Mouse (Mus musculus) intestine, postnatal 0 days (tissue): ENCODE data around the gene A330070K13Rik. TPM values are rescaled to one million over a fixed set of nuclear protein-coding genes. Genes with fewer than 3 reads are reported as not detected.

Experiments used
- ATAC-seq: fragments of 200-750 bp; cut with Nextera tagmentation; 2 replicates; pipeline ENCODE4 v1.8.0; 2017; ENCODE audit warnings: mild to moderate bottlenecking, moderate TSS enrichment, moderate library complexity
- H3K27ac ChIP-seq: fragments of 300-500 bp; sonication (generic); 2 replicates; pipeline ENCODE4 v1.5.1; 2014; ENCODE audit warnings: mild to moderate bottlenecking, low read depth, low read length, moderate library complexity
- H3K27me3 ChIP-seq: fragments of 300-500 bp; sonication (generic); replicated peaks from 2 replicates; pipeline ENCODE4 v1.6.1; 2014; ENCODE audit warnings: low read length, mixed read lengths; ENCODE audit not compliant: control insufficient read depth, insufficient read depth
- H3K36me3 ChIP-seq: fragments of 300-500 bp; sonication (generic); 2 replicates; pipeline ENCODE4 v1.6.1; 2014; ENCODE audit warnings: mild to moderate bottlenecking, moderate library complexity; ENCODE audit not compliant: control insufficient read depth, insufficient read depth
- H3K4me1 ChIP-seq: fragments of 300-500 bp; sonication (generic); replicated peaks from 2 replicates; pipeline ENCODE4 v1.6.1; 2014; ENCODE audit warnings: antibody characterized with exemption, low read length, mixed read lengths; ENCODE audit not compliant: control insufficient read depth, insufficient read depth
- H3K4me2 ChIP-seq: fragments of 300-500 bp; sonication (generic); replicated peaks from 2 replicates; pipeline ENCODE4 v1.6.1; 2014; ENCODE audit warnings: low read depth, mild to moderate bottlenecking, moderate library complexity
- H3K4me3 ChIP-seq: fragments of 300-500 bp; sonication (generic); 2 replicates; pipeline ENCODE4 v1.5.1; 2014; ENCODE audit warnings: low read depth, low read length
- H3K9ac ChIP-seq: fragments of 300-500 bp; sonication (generic); 2 replicates; pipeline ENCODE4 v1.6.1; 2014; ENCODE audit warnings: mild to moderate bottlenecking, low read depth, low read length
- H3K9me3 ChIP-seq: fragments of 300-500 bp; sonication (generic); 2 replicates; pipeline ENCODE4 v1.6.1; 2016; ENCODE audit warnings: mixed run types; ENCODE audit not compliant: control insufficient read depth
- CTCF ChIP-seq: sonication (generic); IDR thresholded peaks from 2 replicates; pipeline ENCODE4 v1.5.1; 2016; ENCODE audit warnings: low read depth, mild to moderate bottlenecking, control low read depth, antibody characterized with exemption, moderate library complexity
- WGBS: fragments of 180-500 bp; shearing (Covaris S2); extraction: QIAGEN DNeasy Blood & Tissue Kit; methylation state at CpG from one replicate; pipeline ENCODE4 v1.1.7; 2014; 5-methylcytosine and 5-hydroxymethylcytosine counted together
- polyA plus RNA-seq: library from polyadenylated mRNA; unstranded; fragments of >200 nt; fragmentation: Nextera tagmentation; extraction: Ambion mirVana; gene quantifications from 2 replicates; pipeline ENCODE4 v1.2.1, GENCODE M21; 2015

The A330070K13Rik gene
- polyA plus RNA-seq = not detected in 2 replicates

DNA sequence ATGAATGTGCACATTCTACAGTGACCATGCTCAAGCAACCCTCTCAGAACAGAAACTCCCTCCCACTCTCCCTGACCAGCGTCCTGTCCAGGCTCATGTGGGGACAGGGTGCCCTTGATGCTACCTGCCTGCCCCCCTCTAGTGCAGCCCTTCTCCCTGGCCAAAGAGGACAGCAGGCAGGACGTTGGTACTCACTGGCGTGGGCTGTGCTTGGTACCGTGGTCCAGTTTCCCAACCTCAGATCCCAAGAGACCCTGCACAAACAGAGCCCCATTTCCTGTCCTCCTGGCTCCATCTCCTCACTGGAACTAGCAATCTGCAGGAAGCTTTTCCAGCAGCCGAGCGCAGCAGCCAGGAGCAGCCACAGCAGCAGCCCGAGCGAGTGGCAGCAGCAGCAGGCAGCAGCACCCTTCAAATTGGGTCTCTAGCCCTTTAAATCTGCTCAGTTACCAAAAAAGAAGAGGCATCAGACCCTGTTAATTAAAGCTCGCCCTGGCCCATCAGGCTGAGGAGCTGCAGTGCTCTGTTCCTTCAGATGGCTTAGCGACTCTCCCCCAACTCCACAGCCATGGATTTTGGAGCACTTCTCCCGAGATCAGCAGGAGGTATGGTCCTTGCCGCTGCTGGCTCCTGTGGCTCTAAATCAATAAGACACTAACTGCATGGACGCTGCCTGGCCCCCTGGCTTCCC lies at the start of gene A330070K13Rik:
TSS of gene A330070K13Rik (minus strand) at position 410 of the 691 bp plus-strand sequence.
- no peak within 1 kb of the TSS for H3K9ac ChIP-seq
- TF ChIP-seq CTCF = no peak
- no peaks in the 10 kb centered on the region for H3K9me3 ChIP-seq
- ATAC-seq = no peak
- H3K27me3 ChIP-seq = no peaks in the 10 kb centered on the region
- no peaks in the 10 kb centered on the region for H3K36me3 ChIP-seq
- H3K4me2 ChIP-seq = no peak within 1 kb of the TSS
- no peak within 1 kb of the TSS for H3K4me3 ChIP-seq
- WGBS = 12% methylated on average over 13 of the region's 13 CpGs
- H3K4me1 ChIP-seq = no peaks in the 10 kb centered on the region
- H3K27ac ChIP-seq = no peak within 1 kb of the TSS

DNA sequence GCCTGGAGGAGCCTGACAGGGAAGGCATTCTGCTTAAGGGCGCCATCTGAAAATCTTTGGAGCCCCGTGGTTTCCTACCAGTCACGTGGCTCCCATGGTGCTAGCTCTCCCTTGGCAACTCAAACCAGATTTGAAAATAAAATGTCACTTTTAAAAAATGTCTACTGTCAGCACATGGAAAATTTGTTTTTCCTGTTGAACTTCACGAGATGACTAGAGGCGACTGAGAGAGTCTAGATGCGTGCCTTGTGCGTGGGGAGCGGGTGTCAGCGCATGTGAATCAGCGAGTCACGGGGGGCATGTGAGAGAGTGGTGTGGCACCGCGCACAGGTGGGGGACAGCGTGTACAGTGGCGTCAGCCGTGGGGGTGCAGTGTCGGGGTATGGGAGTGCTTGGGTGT lies 27.1 kb upstream of the A330070K13Rik start:
- no peaks in the 10 kb centered on the region for H3K4me1 ChIP-seq
- no peak overlapping the region for H3K27ac ChIP-seq
- no peak for TF ChIP-seq CTCF
- H3K4me2 ChIP-seq = no peak overlapping the region
- WGBS = 90% methylated on average over 17 of the region's 17 CpGs
- no peak overlapping the region for H3K9ac ChIP-seq
- no peaks in the 10 kb centered on the region for H3K27me3 ChIP-seq
- H3K4me3 ChIP-seq = no peak overlapping the region
- H3K9me3 ChIP-seq = no peaks in the 10 kb centered on the region
- no peaks in the 10 kb centered on the region for H3K36me3 ChIP-seq
- no peak for ATAC-seq

DNA sequence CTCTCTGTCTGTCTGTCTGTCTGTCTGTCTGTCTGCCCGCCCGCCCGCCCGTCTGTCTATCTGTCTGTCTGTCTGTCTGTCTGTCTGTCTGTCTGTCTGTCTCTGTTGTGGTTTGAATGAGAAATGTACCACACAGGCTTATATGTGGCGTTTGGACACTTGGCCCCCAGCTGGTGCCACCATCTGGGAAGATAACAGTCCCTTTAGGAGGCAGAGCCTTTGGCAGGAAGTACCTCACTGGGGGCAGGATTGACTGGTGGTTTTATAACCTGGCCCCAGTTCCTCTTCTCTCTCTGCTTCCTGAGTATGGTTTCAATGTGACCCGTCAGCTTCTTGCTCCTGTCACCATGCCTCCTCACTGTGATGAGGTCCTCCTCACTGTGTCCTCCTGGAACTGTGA lies 25.3 kb upstream of the A330070K13Rik start:
- no peaks in the 10 kb centered on the region for H3K27me3 ChIP-seq
- H3K27ac ChIP-seq = no peak overlapping the region
- ATAC-seq = no peak
- H3K9me3 ChIP-seq = no peaks in the 10 kb centered on the region
- 88% methylated on average over 6 of the region's 6 CpGs for WGBS
- H3K4me1 ChIP-seq = no peaks in the 10 kb centered on the region
- no peak for TF ChIP-seq CTCF
- no peak overlapping the region for H3K4me3 ChIP-seq
- no peaks in the 10 kb centered on the region for H3K36me3 ChIP-seq
- H3K9ac ChIP-seq = no peak overlapping the region
- no peak overlapping the region for H3K4me2 ChIP-seq

GRCm38 (mm10) chr5:130405201-130405600 lies 20.8 kb upstream of the A330070K13Rik start:
- no peak overlapping the region for H3K4me2 ChIP-seq
- no peak overlapping the region for H3K9ac ChIP-seq
- H3K27me3 ChIP-seq = no peaks in the 10 kb centered on the region
- H3K9me3 ChIP-seq = no peaks in the 10 kb centered on the region
- no peaks in the 10 kb centered on the region for H3K36me3 ChIP-seq
- H3K4me3 ChIP-seq = no peak overlapping the region
- ATAC-seq = no peak
- 59% methylated on average over 1 of the region's 1 CpGs for WGBS
- TF ChIP-seq CTCF = peak; percentile 85
- H3K27ac ChIP-seq = no peak overlapping the region
- H3K4me1 ChIP-seq = no peaks in the 10 kb centered on the region

GRCm38 (mm10) chr5:130400136-130400917 lies 15.9 kb upstream of the A330070K13Rik start:
- Histone ChIP-seq H3K4me1 (no peaks in the 10 kb centered on the region), H3K9ac (no peak overlapping the region), H3K4me2 (no peak overlapping the region), H3K36me3 (no peaks in the 10 kb centered on the region), H3K27me3 (no peaks in the 10 kb centered on the region), H3K27ac (no peak overlapping the region), H3K9me3 (no peaks in the 10 kb centered on the region), H3K4me3 (no peak overlapping the region)
- ATAC-seq = no peak
- no peak for TF ChIP-seq CTCF
- WGBS = 88% methylated on average over 8 of the region's 8 CpGs

DNA sequence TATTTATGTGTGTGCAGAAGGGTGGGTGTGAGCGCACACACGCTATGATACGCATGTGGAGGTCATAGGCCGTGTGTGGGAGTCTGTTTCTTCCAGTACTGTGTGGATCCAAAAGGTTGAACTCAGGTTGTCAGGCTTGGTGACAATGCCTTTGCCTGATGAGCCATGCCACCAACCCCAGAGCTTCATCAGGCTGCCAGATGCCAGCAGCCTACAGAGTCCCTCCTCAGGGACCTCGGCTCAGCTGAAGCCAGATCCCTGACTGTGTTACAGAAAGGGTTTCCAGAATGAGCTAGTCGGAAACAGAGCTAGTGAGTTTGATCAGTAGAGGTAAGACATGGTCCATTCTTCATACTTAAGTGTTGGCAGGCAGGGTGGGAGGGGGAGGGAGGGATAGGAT lies 10.7 kb upstream of the A330070K13Rik start:
- no peaks in the 10 kb centered on the region for H3K4me1 ChIP-seq
- TF ChIP-seq CTCF = no peak
- H3K9me3 ChIP-seq = no peaks in the 10 kb centered on the region
- H3K27ac ChIP-seq = no peak overlapping the region
- no peaks in the 10 kb centered on the region for H3K36me3 ChIP-seq
- H3K27me3 ChIP-seq = no peaks in the 10 kb centered on the region
- WGBS = 61% methylated on average over 6 of the region's 6 CpGs
- no peak overlapping the region for H3K4me3 ChIP-seq
- H3K4me2 ChIP-seq = no peak overlapping the region
- no peak for ATAC-seq
- no peak overlapping the region for H3K9ac ChIP-seq
